Mouse (Mus musculus) heart, embryonic 15.5 days (tissue): ENCODE measurements at regions not wholly inside any gene's neighbourhood (a gene's known extent, or its start where the extent isn't known, plus 50 kb on each side); places are given as distances from the start of the nearest gene placed in this dataset.

Experiments
- ATAC-seq: fragments of 200-750 bp; cut with Nextera tagmentation; replicated peaks from 2 replicates; pipeline ENCODE4 v1.8.0; 2017; ENCODE audit warnings: low read depth, moderate TSS enrichment; ENCODE audit not compliant: insufficient number of reproducible peaks, insufficient read depth, low FRiP score
- H3K27ac ChIP-seq: fragments of 300-500 bp; sonication (generic); 2 replicates; pipeline ENCODE4 v1.5.1; 2015; ENCODE audit warnings: mild to moderate bottlenecking, inconsistent platforms
- H3K27me3 ChIP-seq: fragments of 300-500 bp; sonication (generic); 2 replicates; pipeline ENCODE4 v1.6.1; 2015; ENCODE audit warnings: inconsistent platforms
- H3K36me3 ChIP-seq: fragments of 300-500 bp; sonication (generic); 2 replicates; pipeline ENCODE4 v1.6.1; 2015; ENCODE audit warnings: mild to moderate bottlenecking, inconsistent platforms
- H3K4me1 ChIP-seq: fragments of 300-500 bp; sonication (generic); replicated peaks from 2 replicates; pipeline ENCODE4 v1.6.1; 2015; ENCODE audit warnings: inconsistent platforms
- H3K4me2 ChIP-seq: fragments of 300-500 bp; sonication (generic); 2 replicates; pipeline ENCODE4 v1.6.1; 2015; ENCODE audit warnings: inconsistent platforms, mild to moderate bottlenecking, moderate library complexity
- H3K4me3 ChIP-seq: fragments of 300-500 bp; sonication (generic); 2 replicates; pipeline ENCODE4 v1.5.1; 2015; ENCODE audit warnings: mild to moderate bottlenecking, inconsistent platforms
- H3K9ac ChIP-seq: fragments of 300-500 bp; sonication (generic); 2 replicates; pipeline ENCODE4 v1.6.1; 2015; ENCODE audit warnings: mild to moderate bottlenecking, inconsistent platforms
- H3K9me3 ChIP-seq: fragments of 300-500 bp; sonication (generic); replicated peaks from 2 replicates; pipeline ENCODE4 v1.6.1; 2016; ENCODE audit warnings: inconsistent platforms
- WGBS: fragments of 180-500 bp; shearing (Covaris S2); methylation state at CpG from one replicate; pipeline ENCODE4 v1.1.7; 2015; ENCODE audit warnings: mixed read lengths; 5-methylcytosine and 5-hydroxymethylcytosine counted together

DNA sequence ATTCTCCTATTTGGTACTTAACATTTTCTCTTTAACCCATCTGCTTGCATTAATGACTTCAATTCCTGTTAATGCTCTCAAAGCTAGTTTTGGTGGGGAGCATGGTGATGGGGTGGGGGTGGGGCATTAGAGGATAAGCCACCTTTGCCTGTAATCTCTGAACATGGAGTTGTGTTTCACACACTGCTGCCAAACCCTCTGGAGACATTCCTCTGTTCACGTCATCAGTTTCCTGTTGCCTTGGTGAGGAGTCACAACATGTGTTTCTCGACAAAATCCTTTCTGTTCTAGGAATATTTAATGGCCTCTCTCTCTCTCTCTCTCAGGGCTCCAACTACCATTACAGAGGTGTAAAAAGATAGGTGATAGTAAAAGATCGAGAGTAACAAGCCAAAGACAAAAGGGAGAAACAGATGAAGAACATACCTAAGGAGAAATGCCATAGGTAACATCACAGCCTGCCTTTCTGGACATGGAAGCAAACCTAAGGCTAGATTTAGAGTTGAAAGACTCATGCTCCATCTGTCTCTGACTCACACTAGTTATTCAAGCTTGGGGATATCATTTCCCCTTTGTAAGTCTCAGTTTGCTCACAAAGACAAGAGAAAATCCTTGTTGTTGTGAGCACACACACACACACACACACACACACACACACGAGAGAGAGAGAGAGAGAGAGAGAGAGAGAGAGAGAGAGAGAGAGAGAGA is 618.6 kb downstream of the Slc22a22 start:
- H3K4me3 ChIP-seq = no peak overlapping the region
- 0 out of 2 replicates have a peak, but pooled peaks cover 2% of the 10 kb centered on the region for H3K4me1 ChIP-seq
- H3K27me3 ChIP-seq = no peaks in the 10 kb centered on the region
- no peak overlapping the region for H3K9ac ChIP-seq
- no peaks in the 10 kb centered on the region for H3K36me3 ChIP-seq
- H3K4me2 ChIP-seq = no peak overlapping the region
- no peaks in the 10 kb centered on the region for H3K9me3 ChIP-seq
- no peak overlapping the region for H3K27ac ChIP-seq
- ATAC-seq = no peak
- WGBS = 25% methylated on average over 4 of the region's 4 CpGs

DNA sequence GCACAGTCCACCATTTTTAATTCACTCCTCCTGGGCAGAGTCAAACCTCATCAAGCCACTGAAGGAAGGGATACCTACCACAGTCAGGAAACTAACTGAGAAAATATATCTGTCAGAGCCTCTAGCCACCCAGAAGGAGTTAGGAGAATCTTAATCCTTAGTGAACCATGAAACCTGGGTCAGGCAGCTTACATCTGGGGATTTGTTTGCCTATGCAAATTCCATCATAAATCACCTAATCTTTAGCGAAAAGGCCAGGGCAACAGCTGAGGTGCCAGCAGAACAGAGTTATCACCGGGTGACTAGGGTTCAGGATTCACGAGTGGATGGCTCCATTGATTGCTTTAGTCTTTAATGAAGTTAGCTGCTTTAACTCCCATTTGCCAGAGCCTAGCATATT is 619.3 kb downstream of the Slc22a22 start:
- Histone ChIP-seq H3K4me1 (0 out of 2 replicates have a peak, but pooled peaks cover 2% of the 10 kb centered on the region), H3K4me2 (no peak overlapping the region), H3K27ac (no peak overlapping the region), H3K9ac (no peak overlapping the region), H3K36me3 (no peaks in the 10 kb centered on the region), H3K4me3 (no peak overlapping the region), H3K27me3 (no peaks in the 10 kb centered on the region), H3K9me3 (no peaks in the 10 kb centered on the region)
- no peak for ATAC-seq
- 49% methylated on average over 3 of the region's 3 CpGs for WGBS

- no peak for ATAC-seq
Observed at GRCm38 (mm10) chr15:56856057-56856456, 621.4 kb downstream of the Slc22a22 start.

GRCm38 (mm10) chr15:56853106-56853505 is 624.3 kb downstream of the Slc22a22 start:
- no peak for ATAC-seq
- WGBS = 49% methylated on average over 5 of the region's 5 CpGs

More at GRCm38 (mm10) chr15:56856057-56856456, 621.4 kb downstream of the Slc22a22 start:
- Histone ChIP-seq H3K4me3 (no peak overlapping the region), H3K4me2 (no peak overlapping the region), H3K4me1 (0 out of 2 replicates have a peak, but pooled peaks cover 2% of the 10 kb centered on the region), H3K27me3 (no peaks in the 10 kb centered on the region), H3K27ac (no peak overlapping the region), H3K36me3 (no peaks in the 10 kb centered on the region), H3K9me3 (no peaks in the 10 kb centered on the region), H3K9ac (no peak overlapping the region)
- 18% methylated on average over 2 of the region's 2 CpGs for WGBS

DNA sequence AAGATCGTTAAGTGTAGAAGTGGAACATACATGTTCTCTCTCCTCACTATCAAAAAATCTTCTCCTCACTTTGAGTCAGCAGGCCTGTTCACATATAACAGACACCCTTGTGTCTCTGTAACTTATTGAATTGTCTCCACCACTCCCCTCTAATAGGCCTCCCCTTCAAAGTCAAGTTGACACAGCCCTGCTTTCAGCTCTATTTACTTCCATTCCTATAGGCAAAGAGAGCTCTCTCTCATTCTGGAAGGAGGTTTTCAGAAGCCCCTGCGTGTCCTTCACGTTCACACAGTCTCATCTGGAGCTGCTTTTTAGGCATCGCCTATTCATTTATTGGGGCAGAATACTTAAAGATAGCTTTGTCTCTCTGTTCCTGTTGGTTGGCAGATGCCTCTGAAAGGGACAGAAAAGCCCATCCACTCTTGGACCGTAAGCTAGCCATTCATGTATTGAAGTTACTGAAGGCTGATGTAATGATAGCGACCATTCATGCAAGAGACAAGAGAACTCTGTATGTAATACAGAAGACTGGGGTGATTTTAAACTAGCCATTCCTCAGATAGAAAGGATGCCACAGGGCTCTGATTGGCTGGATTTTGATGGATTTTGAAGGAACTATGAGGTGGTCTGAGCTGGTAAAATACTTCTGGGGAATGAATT is 629.8 kb downstream of the Slc22a22 start:
- H3K9me3 ChIP-seq = no peaks in the 10 kb centered on the region
- H3K9ac ChIP-seq = no peak overlapping the region
- ATAC-seq = no peak
- no peaks in the 10 kb centered on the region for H3K4me1 ChIP-seq
- H3K4me2 ChIP-seq = no peak overlapping the region
- WGBS = 76% methylated on average over 6 of the region's 6 CpGs
- H3K36me3 ChIP-seq = no peaks in the 10 kb centered on the region
- H3K4me3 ChIP-seq = no peak overlapping the region
- H3K27ac ChIP-seq = no peak overlapping the region
- H3K27me3 ChIP-seq = no peaks in the 10 kb centered on the region

More at GRCm38 (mm10) chr15:56853106-56853505, 624.3 kb downstream of the Slc22a22 start:
- Histone ChIP-seq H3K36me3 (no peaks in the 10 kb centered on the region), H3K4me3 (no peak overlapping the region), H3K27me3 (no peaks in the 10 kb centered on the region), H3K9ac (no peak overlapping the region), H3K4me1 (no peaks in the 10 kb centered on the region), H3K27ac (no peak overlapping the region), H3K4me2 (no peak overlapping the region), H3K9me3 (no peaks in the 10 kb centered on the region)

GRCm38 (mm10) chr15:56844574-56844973 is 632.9 kb downstream of the Slc22a22 start:
- Histone ChIP-seq H3K4me3 (no peak overlapping the region), H3K27ac (no peak overlapping the region), H3K9ac (no peak overlapping the region), H3K27me3 (no peaks in the 10 kb centered on the region), H3K4me2 (no peak overlapping the region), H3K4me1 (no peaks in the 10 kb centered on the region), H3K9me3 (no peaks in the 10 kb centered on the region), H3K36me3 (no peaks in the 10 kb centered on the region)
- ATAC-seq = no peak
- 49% methylated on average over 1 of the region's 1 CpGs for WGBS

- Histone ChIP-seq H3K27ac (no peak overlapping the region), H3K4me1 (no peaks in the 10 kb centered on the region), H3K9ac (no peak overlapping the region), H3K36me3 (no peaks in the 10 kb centered on the region), H3K27me3 (no peaks in the 10 kb centered on the region), H3K4me3 (no peak overlapping the region), H3K9me3 (no peaks in the 10 kb centered on the region), H3K4me2 (no peak overlapping the region)
- 86% methylated on average over 3 of the region's 3 CpGs for WGBS
- ATAC-seq = no peak
Observed at GRCm38 (mm10) chr15:56841516-56841915, 635.9 kb downstream of the Slc22a22 start.

GRCm38 (mm10) chr15:56837292-56837691 is 640.1 kb downstream of the Slc22a22 start:
- Histone ChIP-seq H3K4me3 (no peak overlapping the region), H3K36me3 (no peaks in the 10 kb centered on the region), H3K9ac (no peak overlapping the region), H3K9me3 (no peaks in the 10 kb centered on the region), H3K27me3 (no peaks in the 10 kb centered on the region), H3K4me2 (no peak overlapping the region), H3K4me1 (no peaks in the 10 kb centered on the region), H3K27ac (no peak overlapping the region)
- no peak for ATAC-seq
- 100% methylated on average over 1 of the region's 1 CpGs for WGBS

DNA sequence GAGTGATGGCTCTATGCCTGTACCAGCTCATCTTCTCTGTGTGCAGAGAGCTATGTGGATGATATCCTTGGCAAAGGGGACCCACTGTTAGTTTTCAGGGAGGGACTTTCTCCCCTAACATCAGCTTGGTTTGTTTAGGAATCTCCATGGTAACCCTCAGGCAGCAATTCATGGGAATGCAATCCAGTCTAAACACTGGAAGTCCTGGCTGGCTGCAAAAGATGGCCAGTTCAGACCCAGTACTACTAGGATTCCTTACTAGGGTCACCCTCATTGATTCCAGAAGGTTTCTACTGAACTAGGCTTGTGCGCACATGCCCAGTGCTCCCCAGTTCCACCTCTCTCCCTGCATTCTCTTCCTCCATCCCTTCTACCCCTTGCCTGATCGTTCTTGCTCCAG is 642.8 kb downstream of the Slc22a22 start:
- no peak for ATAC-seq
- no peak overlapping the region for H3K4me3 ChIP-seq
- H3K4me1 ChIP-seq = no peaks in the 10 kb centered on the region
- no peaks in the 10 kb centered on the region for H3K36me3 ChIP-seq
- H3K9ac ChIP-seq = no peak overlapping the region
- H3K27ac ChIP-seq = no peak overlapping the region
- no peak overlapping the region for H3K4me2 ChIP-seq
- H3K27me3 ChIP-seq = no peaks in the 10 kb centered on the region
- WGBS = 77% methylated on average over 2 of the region's 2 CpGs
- H3K9me3 ChIP-seq = no peaks in the 10 kb centered on the region

GRCm38 (mm10) chr15:56832666-56833065 is 644.8 kb downstream of the Slc22a22 start:
- Histone ChIP-seq H3K4me2 (no peak overlapping the region), H3K4me3 (no peak overlapping the region), H3K36me3 (no peaks in the 10 kb centered on the region), H3K9me3 (no peaks in the 10 kb centered on the region), H3K4me1 (no peaks in the 10 kb centered on the region), H3K27me3 (no peaks in the 10 kb centered on the region), H3K27ac (no peak overlapping the region), H3K9ac (no peak overlapping the region)
- WGBS = 83% methylated on average over 7 of the region's 7 CpGs
- ATAC-seq = no peak

DNA sequence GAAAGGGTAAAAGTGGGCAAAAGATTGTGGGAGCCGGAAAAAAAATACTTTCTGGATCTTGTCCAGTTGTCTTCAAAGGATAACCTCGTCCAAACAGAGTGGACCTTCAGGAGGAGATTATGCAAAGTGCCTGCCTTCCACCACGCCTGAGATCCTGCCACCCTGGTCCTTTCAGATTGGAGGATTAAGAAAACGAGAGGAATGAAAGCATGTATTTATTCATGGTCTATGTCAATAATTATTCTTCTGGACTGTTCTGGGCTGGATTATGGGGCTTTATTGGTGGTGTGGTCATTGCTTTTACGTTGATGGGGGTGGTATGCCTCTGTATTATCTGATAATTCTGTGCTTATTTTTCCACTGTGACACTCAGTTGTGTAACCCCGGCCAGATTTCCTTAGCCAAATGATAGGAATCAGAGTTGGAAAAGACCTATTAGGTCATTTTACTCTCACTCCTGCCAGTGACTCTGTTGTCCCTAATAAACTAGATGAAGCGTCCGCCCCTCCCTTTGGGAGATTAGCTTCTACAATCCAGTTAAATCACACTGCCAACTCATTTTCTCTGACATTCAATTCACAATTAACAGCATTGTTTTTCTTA is 656.3 kb downstream of the Slc22a22 start:
- WGBS = 56% methylated on average over 8 of the region's 8 CpGs
- no peak overlapping the region for H3K4me2 ChIP-seq
- H3K9ac ChIP-seq = no peak overlapping the region
- H3K4me3 ChIP-seq = no peak overlapping the region
- H3K9me3 ChIP-seq = no peaks in the 10 kb centered on the region
- H3K27ac ChIP-seq = no peak overlapping the region
- H3K4me1 ChIP-seq = no peaks in the 10 kb centered on the region
- no peaks in the 10 kb centered on the region for H3K36me3 ChIP-seq
- ATAC-seq = no peak
- no peaks in the 10 kb centered on the region for H3K27me3 ChIP-seq
